Mouse (Mus musculus): ENCODE results near the gene Nos1.

The Nos1 gene

DNA sequence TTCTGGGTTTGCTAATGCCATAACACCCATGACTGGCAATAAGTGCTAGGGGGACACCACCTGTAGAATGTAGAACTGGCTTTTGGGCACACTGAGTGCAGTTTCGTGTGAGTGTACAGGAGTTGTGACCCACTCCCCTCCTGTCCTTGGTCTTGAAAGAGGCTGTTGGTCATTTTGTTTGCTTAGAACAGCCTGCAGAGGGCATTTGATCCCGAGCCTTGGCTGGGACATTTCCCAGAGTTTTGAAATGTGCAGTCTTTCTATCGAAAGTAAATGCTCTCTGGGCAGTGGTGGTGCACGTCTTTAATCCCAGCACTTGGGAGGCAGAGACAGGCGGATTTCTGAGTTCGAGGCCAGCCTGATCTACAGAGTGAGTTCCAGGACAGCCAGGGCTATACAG, 215.1 kb downstream of the Nos1 start:
- intact Hi-C loops (cut with DNase I) = no loop called here

DNA sequence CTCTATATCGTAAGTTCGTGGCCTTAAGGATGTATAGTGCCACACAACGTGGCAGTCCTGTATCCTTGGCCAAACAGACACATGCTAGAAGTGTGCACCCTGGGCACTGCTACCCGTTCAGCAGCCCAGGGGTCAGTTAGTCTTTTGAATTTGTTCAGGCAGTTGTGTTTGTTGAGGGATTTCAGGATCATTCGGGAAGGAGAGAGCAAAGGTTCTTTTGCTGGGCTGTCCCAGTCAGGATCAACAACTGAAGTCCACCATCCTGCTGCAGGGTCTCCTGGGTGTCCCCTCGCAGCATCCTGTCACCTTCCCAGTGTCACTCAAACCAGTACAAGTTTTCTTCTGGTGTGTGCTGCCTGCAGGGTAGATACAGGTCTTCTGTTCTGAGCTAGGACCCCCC, 215.7 kb downstream of the Nos1 start:
- intact Hi-C loops (cut with DNase I) = no loop called here

DNA sequence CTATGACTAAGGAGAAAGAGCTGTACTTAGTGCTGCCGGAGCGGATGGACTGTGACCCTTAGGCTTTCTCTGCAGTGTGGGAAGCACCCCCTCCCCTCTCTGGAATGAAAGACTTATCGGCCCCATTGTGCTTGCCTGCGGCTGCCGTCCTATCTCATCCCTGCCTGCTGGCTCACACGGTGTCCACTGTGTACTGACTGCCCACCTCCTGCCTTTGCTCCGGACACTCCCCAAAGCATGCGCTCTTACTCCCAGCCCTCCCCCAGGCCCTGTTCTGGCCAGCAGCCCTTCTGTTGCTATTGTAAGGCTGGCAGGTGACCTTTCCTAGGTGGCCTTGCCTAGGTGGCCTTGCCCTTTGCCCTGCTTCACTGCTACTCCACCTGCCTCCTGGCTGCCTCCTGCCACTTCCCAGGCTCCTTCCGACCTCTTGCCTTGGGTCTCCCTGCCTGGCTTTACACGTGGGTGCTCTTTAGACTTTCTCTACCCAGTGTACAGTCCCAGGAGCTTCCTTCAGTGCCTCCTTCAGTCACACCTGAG, 216.7 kb downstream of the Nos1 start:
- intact Hi-C loops (cut with DNase I) = no loop called here

DNA sequence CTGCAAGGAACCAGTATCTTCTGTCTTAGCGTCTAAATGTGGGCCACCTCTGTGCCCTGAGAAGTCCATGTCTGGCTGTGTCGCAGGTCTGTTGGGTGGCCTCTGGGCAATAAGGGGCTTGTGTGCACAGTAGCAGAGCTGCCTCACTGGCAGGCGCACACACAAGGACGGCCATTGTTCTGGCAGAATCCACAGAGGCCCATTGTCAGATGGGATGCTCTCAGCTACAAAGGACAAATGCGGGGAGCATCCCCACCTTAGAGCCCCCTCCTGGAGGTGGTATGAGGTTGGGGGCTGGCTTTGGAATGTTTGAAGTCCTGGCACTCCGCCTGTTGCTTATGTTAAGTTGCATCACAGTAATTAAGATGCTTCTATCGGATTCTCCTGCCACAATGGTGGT, 218.2 kb downstream of the Nos1 start:
- intact Hi-C loops (cut with DNase I) = no loop called here

DNA sequence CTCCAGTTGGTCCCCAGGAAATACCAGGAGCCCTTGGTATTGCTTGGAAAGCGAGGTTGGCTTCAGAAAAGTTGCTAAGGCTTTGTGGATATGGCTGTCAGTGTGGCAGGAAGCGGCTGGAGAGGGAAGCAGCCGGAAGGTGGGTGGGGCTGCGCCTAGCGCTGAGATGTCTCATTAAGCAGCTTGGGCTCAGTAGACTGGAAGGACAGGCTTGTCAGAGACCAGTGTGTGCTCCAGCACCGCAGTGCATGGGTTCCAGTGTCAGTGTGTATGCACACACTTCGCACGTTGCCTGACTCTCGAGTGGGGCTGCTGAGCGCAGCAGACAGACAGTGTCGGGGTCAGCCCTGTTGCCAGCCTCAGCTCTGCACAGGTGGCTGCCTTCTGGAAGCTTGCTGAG, 218.8 kb downstream of the Nos1 start:
- intact Hi-C loops (cut with DNase I) = no loop called here

DNA sequence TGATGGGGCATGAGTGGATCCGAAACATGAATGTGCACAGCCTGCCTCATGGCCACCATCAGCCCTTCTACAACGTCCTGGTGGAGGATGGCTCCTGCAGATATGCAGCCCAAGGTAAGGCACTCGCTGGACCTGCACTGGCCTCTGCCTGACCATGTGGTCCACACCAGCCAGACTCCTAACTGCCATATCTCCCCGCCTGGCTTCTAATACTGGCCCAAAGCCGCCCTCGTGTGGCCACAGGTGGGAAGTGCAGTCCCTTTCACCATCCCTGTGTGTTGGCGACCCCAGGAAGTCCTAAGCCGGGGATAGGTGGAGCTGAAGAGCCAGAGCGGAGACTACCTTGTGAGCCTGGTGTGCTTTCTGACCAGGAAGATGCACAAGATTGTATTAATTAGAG, 221.2 kb downstream of the Nos1 start:
- intact Hi-C loops (cut with DNase I) = loop anchor here (5.0 kb wide), 1 partner anchor 65 kb away; no protein-coding TSS in a partner anchor

DNA sequence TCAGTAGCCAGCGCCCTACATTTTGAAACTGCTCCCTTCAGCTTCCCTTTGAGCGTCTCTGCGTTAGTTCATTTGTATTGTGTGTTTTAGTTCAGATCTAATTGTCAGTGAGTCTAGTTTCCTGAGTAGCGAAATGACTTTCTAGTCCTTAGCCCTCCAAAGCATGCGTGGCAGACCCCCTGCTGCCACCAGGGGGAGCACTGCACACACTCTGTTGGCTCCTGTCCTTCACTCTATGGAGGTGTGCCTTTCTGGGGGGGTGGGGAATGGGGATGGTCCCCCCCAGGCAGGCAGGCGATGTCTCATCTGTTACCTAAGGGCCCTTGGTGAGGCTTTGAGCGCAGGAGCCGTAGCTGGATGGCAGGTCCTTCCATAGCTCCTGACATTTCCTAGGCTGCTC, 223.8 kb downstream of the Nos1 start:
- intact Hi-C loops (cut with DNase I) = loop anchor here (1.0 to 5.0 kb wide), 2 partner anchors 65 to 67 kb away; no protein-coding TSS in a partner anchor

DNA sequence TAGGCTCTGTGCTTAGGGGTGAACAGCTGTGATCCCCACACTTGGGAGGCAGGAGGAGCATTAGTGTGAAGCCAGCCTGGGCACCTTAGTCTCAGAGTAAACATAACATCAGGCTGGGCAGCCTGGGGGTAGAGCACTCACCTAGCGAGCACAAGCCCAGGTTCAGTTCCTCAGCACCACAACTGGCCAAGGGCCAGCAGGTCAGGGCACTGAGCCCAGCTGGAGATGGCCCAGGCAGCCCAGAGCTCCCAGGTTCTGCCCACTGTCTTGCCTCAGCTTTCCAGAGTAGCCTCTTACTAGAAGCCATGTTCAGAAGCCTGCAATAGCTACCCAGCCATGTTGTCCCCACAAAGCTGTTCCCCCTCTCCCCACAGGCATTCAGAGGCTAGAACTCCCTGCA, 224.9 kb downstream of the Nos1 start:
- intact Hi-C loops (cut with DNase I) = no loop called here

DNA sequence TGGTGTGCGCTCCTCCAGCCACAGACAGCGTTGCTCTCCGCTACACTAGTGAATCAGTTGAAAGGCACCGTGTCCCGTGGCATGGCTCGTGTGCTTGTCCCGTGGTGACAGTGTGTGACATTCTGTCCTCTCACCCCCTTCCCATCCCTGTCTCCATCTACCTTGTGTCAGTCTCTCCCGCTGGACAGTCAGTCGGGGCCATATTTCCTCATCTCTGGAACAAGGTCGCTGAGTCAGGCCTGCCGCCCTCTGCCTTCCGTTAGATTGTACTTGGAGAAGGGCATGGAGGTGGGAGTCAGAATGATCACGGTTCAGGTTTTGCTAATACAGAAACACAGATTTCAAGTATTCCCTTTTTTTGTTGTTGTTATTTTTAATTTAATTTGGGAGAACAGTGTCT, 227.5 kb downstream of the Nos1 start:
- intact Hi-C loops (cut with DNase I) = no loop called here
